Mouse (Mus musculus): ENCODE results near the gene Creb1. TPM values are rescaled to one million over a fixed set of nuclear protein-coding genes. Genes with fewer than 3 reads are reported as not detected.

The Creb1 gene
- polyA plus RNA-seq, 2 experiments, result 19.6 to 39.5 TPM

DNA sequence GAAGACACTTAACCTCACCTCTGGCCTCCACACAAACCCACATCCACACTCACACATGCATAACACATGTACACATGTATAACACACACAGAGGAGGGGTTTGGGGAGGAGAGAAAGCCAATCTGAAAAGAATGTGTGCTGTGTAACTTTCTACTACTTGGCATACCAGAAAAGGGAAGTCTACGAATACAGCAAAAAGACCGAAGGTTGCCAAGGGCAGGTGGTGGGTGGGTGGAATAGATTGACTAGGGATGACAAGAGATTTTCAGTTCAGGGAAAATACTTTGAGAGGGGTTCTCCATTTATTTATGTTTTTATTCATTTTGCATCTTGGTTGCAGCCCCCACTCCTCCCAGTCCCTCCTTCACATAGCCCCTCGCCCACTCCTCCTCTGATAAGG lies 112.1 kb downstream of the Creb1 start:
- H3K4me3 ChIP-seq (replicated peaks; ENCODE audit: low read length), result no peak overlapping the region
- TF ChIP-seq POLR2A (IDR thresholded peaks at IDR 0.05; ENCODE audit: borderline replicate concordance, extremely low read depth, insufficient read depth, insufficient read length), result no peak
- no peaks in the 10 kb centered on the region for H3K27me3 ChIP-seq (ENCODE audit: control insufficient read depth, insufficient read depth, low read length)
- no peaks in the 10 kb centered on the region for H3K9me3 ChIP-seq (ENCODE audit: control insufficient read depth, low read length)
- no peaks in the 10 kb centered on the region for H3K4me1 ChIP-seq (ENCODE audit: control insufficient read depth, insufficient read depth, low read length)
- H3K36me3 ChIP-seq (ENCODE audit: control insufficient read depth, insufficient read depth, low read length), result no peaks in the 10 kb centered on the region
- WGBS, result 90% methylated on average over 3 of the region's 3 CpGs
- no peak overlapping the region for H3K4me2 ChIP-seq (replicated peaks; ENCODE audit: low read depth, low read length, severe bottlenecking)
- ATAC-seq (ENCODE audit: low FRiP score, low read depth), result no peak
- H3K9ac ChIP-seq (ENCODE audit: low read depth, low read length, severe bottlenecking), result no peak overlapping the region
- DNase-seq (ENCODE audit: low spot score), result no peak
- no peak overlapping the region for H3K27ac ChIP-seq (replicated peaks; ENCODE audit: low read depth, low read length)

- peak; percentile 70; the same call in 1 of the 2 replicates for ATAC-seq (ENCODE audit: low FRiP score, low read depth)
- 0 out of 2 replicates have a peak, but pooled peaks cover 2% of the 10 kb centered on the region for H3K4me1 ChIP-seq (ENCODE audit: control insufficient read depth, insufficient read depth, low read length)
- no peak overlapping the region for H3K4me2 ChIP-seq (replicated peaks; ENCODE audit: low read depth, low read length, severe bottlenecking)
- H3K27ac ChIP-seq (replicated peaks; ENCODE audit: low read depth, low read length), result no peak overlapping the region
- no peak for TF ChIP-seq POLR2A (IDR thresholded peaks at IDR 0.05; ENCODE audit: borderline replicate concordance, extremely low read depth, insufficient read depth, insufficient read length)
- no peak for DNase-seq (ENCODE audit: low spot score)
- H3K27me3 ChIP-seq (ENCODE audit: control insufficient read depth, insufficient read depth, low read length), result no peaks in the 10 kb centered on the region
- H3K36me3 ChIP-seq (ENCODE audit: control insufficient read depth, insufficient read depth, low read length), result no peaks in the 10 kb centered on the region
- no peak overlapping the region for H3K4me3 ChIP-seq (replicated peaks; ENCODE audit: low read length)
- 51% methylated on average over 11 of the region's 11 CpGs for WGBS
- H3K9me3 ChIP-seq (ENCODE audit: control insufficient read depth, low read length), result no peaks in the 10 kb centered on the region
- no peak overlapping the region for H3K9ac ChIP-seq (ENCODE audit: low read depth, low read length, severe bottlenecking)
Observed at GRCm38 (mm10) chr1:64649362-64650124, 117.1 kb downstream of the Creb1 start.

GRCm38 (mm10) chr1:64653701-64654100 lies 121.3 kb downstream of the Creb1 start:
- no peak overlapping the region for H3K27ac ChIP-seq (replicated peaks; ENCODE audit: low read depth, low read length)
- 89% methylated on average over 6 of the region's 6 CpGs for WGBS
- no peak overlapping the region for H3K4me2 ChIP-seq (replicated peaks; ENCODE audit: low read depth, low read length, severe bottlenecking)
- H3K9ac ChIP-seq (ENCODE audit: low read depth, low read length, severe bottlenecking), result no peak overlapping the region
- DNase-seq (ENCODE audit: low spot score), result no peak
- no peaks in the 10 kb centered on the region for H3K9me3 ChIP-seq (ENCODE audit: control insufficient read depth, low read length)
- no peak for TF ChIP-seq POLR2A (IDR thresholded peaks at IDR 0.05; ENCODE audit: borderline replicate concordance, extremely low read depth, insufficient read depth, insufficient read length)
- H3K4me3 ChIP-seq (replicated peaks; ENCODE audit: low read length), result no peak overlapping the region
- ATAC-seq (ENCODE audit: low FRiP score, low read depth), result no peak
- 0 out of 2 replicates have a peak, but pooled peaks cover 2% of the 10 kb centered on the region for H3K4me1 ChIP-seq (ENCODE audit: control insufficient read depth, insufficient read depth, low read length)
- H3K27me3 ChIP-seq (ENCODE audit: control insufficient read depth, insufficient read depth, low read length), result no peaks in the 10 kb centered on the region
- no peaks in the 10 kb centered on the region for H3K36me3 ChIP-seq (ENCODE audit: control insufficient read depth, insufficient read depth, low read length)

Other genes with a start within 250 kb of the Creb1 start
- 20.7 and 24.1 TPM in 2 replicates for gene Mettl21a, start 84.6 kb downstream of the Creb1 start, polyA plus RNA-seq (2012; rRNA removed)
- 26.1 and 27.6 TPM in 2 replicates for gene Mettl21a, start 84.6 kb downstream of the Creb1 start, polyA plus RNA-seq (2014; fragmentation: Nextera tagmentation; extraction: Ambion mirVana)
- 40.8 and 41.5 TPM in 2 replicates for gene Ccnyl1, start 157.8 kb downstream of the Creb1 start, polyA plus RNA-seq (2012; rRNA removed)
- 9.4 and 9.9 TPM in 2 replicates for gene Ccnyl1, start 157.8 kb downstream of the Creb1 start, polyA plus RNA-seq (2014; fragmentation: Nextera tagmentation; extraction: Ambion mirVana)
- gene Fzd5, start 205.1 kb downstream of the Creb1 start, polyA plus RNA-seq (2012; rRNA removed), result 3.9 and 6.8 TPM in 2 replicates
- gene Fzd5, start 205.1 kb downstream of the Creb1 start, polyA plus RNA-seq (2014; fragmentation: Nextera tagmentation; extraction: Ambion mirVana), result 1.6 and 2.1 TPM in 2 replicates